Mouse (Mus musculus) brain, embryonic 18.5 days (tissue): ENCODE measurements around the gene Mchr1.

ENCODE experiments used
- DNase-seq: peaks from one replicate; pipeline ENCODE4 v3.0.0-alpha.2; 2012; ENCODE audit warnings: low read depth, low spot score

The Mchr1 gene

GRCm38 (mm10) chr15:81272305-81273053, 37.2 kb downstream of the Mchr1 start:
- DNase-seq, result no peak

GRCm38 (mm10) chr15:81273361-81273760, 38.1 kb downstream of the Mchr1 start:
- no peak for DNase-seq

DNA sequence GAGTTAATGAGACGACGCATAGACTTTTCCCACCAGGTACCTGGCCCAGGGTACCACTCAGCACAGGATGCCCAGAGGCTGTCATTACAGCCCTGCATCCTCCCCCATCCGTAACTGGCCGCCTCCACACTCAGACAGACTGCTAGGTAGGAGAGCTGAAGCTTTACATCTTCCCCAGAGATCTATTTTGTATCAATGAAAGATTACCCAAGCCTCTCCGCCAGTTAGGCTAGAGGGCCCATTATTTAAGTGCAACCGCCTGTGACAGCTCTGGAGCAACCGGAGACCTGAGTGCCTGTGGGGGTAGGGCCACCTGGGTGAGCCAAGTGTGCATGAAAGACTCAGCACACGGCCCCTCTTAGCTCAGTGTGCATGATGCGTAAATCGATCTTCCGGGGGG, 42.6 kb downstream of the Mchr1 start:
- no peak for DNase-seq

GRCm38 (mm10) chr15:81278699-81279098, 43.4 kb downstream of the Mchr1 start:
- DNase-seq, result no peak

GRCm38 (mm10) chr15:81284121-81284734, 48.9 kb downstream of the Mchr1 start:
- no peak for DNase-seq
